Mouse (Mus musculus) hindbrain, postnatal 0 days (tissue): ENCODE measurements around the gene Lypd4. TPM values are rescaled to one million over a fixed set of nuclear protein-coding genes. Genes with fewer than 3 reads are reported as not detected.

Experiments
- ATAC-seq: fragments of 200-750 bp; cut with Nextera tagmentation; 2 replicates; pipeline ENCODE4 v1.8.0; 2017; ENCODE audit warnings: mild to moderate bottlenecking, moderate TSS enrichment, moderate library complexity
- DNase-seq: peaks from one replicate; pipeline ENCODE4 v3.0.0-alpha.2; 2015; ENCODE audit warnings: low spot score
- H3K27ac ChIP-seq: fragments of 300-500 bp; sonication (generic); 2 replicates; pipeline ENCODE4 v1.5.1; 2014; ENCODE audit warnings: mild to moderate bottlenecking
- H3K27me3 ChIP-seq: fragments of 300-500 bp; sonication (generic); 2 replicates; pipeline ENCODE4 v1.6.1; 2014; ENCODE audit warnings: low read length, mixed read lengths; ENCODE audit not compliant: insufficient read depth
- H3K36me3 ChIP-seq: fragments of 300-500 bp; sonication (generic); 2 replicates; pipeline ENCODE4 v1.6.1; 2014; ENCODE audit warnings: low read length, mixed read lengths; ENCODE audit not compliant: insufficient read depth
- H3K4me1 ChIP-seq: fragments of 300-500 bp; sonication (generic); 2 replicates; pipeline ENCODE4 v1.6.1; 2014; ENCODE audit warnings: antibody characterized with exemption, low read length, mixed read lengths; ENCODE audit not compliant: insufficient read depth
- H3K4me2 ChIP-seq: fragments of 300-500 bp; sonication (generic); 2 replicates; pipeline ENCODE4 v1.6.1; 2014; ENCODE audit warnings: low read depth, mild to moderate bottlenecking, low read length, moderate library complexity, mixed read lengths
- H3K4me3 ChIP-seq: fragments of 300-500 bp; sonication (generic); 2 replicates; pipeline ENCODE4 v1.5.1; 2014; ENCODE audit warnings: low read length
- H3K9ac ChIP-seq: fragments of 300-500 bp; sonication (generic); replicated peaks from 2 replicates; pipeline ENCODE4 v1.6.1; 2014; ENCODE audit warnings: mild to moderate bottlenecking, low read length, moderate library complexity, mixed read lengths
- H3K9me3 ChIP-seq: fragments of 300-500 bp; sonication (generic); 2 replicates; pipeline ENCODE4 v1.6.1; 2016; ENCODE audit warnings: low read length, mixed read lengths
- CTCF ChIP-seq: IDR thresholded peaks from 2 replicates; pipeline ENCODE4 v1.5.1; 2016; ENCODE audit warnings: antibody characterized with exemption, control low read depth, low read depth
- WGBS: fragments of 180-500 bp; shearing (Covaris S2); extraction: QIAGEN DNeasy Blood & Tissue Kit; methylation state at CpG from one replicate; pipeline ENCODE4 v1.1.7; 2014; 5-methylcytosine and 5-hydroxymethylcytosine counted together
- polyA plus RNA-seq: library from polyadenylated mRNA; unstranded; fragments of >200 nt; fragmentation: Nextera tagmentation; extraction: Ambion mirVana; gene quantifications from 2 replicates; pipeline ENCODE4 v1.2.1, GENCODE M21; 2015
- total RNA-seq: library from RNA; depleted of rRNA; stranded (reverse); fragments of >200 nt; gene quantifications from 2 replicates; pipeline ENCODE4 v1.2.3, GENCODE M21; 2014

The Lypd4 gene
- total and polyA plus RNA-seq, 2 experiments from 2014 or later = not detected

- H3K36me3 ChIP-seq = peaks cover 34% of the 10 kb centered on the region
- H3K27me3 ChIP-seq = no peaks in the 10 kb centered on the region
- H3K4me2 ChIP-seq = no peak overlapping the region
- no peak for DNase-seq
- no peaks in the 10 kb centered on the region for H3K9me3 ChIP-seq
- 77% methylated on average over 6 of the region's 6 CpGs for WGBS
- ATAC-seq = no peak
- no peak overlapping the region for H3K27ac ChIP-seq
- no peak for TF ChIP-seq CTCF
- H3K4me3 ChIP-seq = no peak overlapping the region
- H3K9ac ChIP-seq = no peak overlapping the region
- peaks cover 15% of the 10 kb centered on the region for H3K4me1 ChIP-seq
These were observed 19.9 kb upstream of the Lypd4 start for GRCm38 (mm10) chr7:24889431-24890220.

GRCm38 (mm10) chr7:24887096-24887495, 17.4 kb upstream of the Lypd4 start:
- Histone ChIP-seq H3K4me2 (no peak overlapping the region), H3K27me3 (no peaks in the 10 kb centered on the region), H3K4me3 (no peak overlapping the region), H3K9me3 (no peaks in the 10 kb centered on the region), H3K4me1 (peaks cover 15% of the 10 kb centered on the region), H3K9ac (peak overlapping the region; percentile 98; the same call in 1 of the 2 replicates), H3K27ac (no peak overlapping the region), H3K36me3 (peaks cover 34% of the 10 kb centered on the region)
- ATAC-seq = no peak
- TF ChIP-seq CTCF = no peak
- WGBS = 62% methylated on average over 4 of the region's 4 CpGs
- DNase-seq = no peak

- H3K9ac ChIP-seq = peak overlapping the region; percentile 98
- 59% methylated on average over 4 of the region's 4 CpGs for WGBS
- H3K4me1 ChIP-seq = peaks cover 15% of the 10 kb centered on the region
- DNase-seq (no peak), ATAC-seq (no peak)
- H3K9me3 ChIP-seq = no peaks in the 10 kb centered on the region
- no peak overlapping the region for H3K27ac ChIP-seq
- peaks cover 34% of the 10 kb centered on the region for H3K36me3 ChIP-seq
- no peak for TF ChIP-seq CTCF
- peak overlapping the region; percentile 66 for H3K4me2 ChIP-seq
- H3K4me3 ChIP-seq = peak overlapping the region; percentile 82; the same call in 1 of the 2 replicates
- no peaks in the 10 kb centered on the region for H3K27me3 ChIP-seq
These were observed 16.5 kb upstream of the Lypd4 start for GRCm38 (mm10) chr7:24886308-24886633.

GRCm38 (mm10) chr7:24885468-24886307, 15.9 kb upstream of the Lypd4 start:
- Histone ChIP-seq H3K27ac (no peak overlapping the region), H3K9me3 (no peaks in the 10 kb centered on the region), H3K4me3 (peak overlapping the region; percentile 82), H3K4me1 (peaks cover 15% of the 10 kb centered on the region), H3K4me2 (peak overlapping the region; percentile 66), H3K27me3 (no peaks in the 10 kb centered on the region), H3K36me3 (peaks cover 34% of the 10 kb centered on the region), H3K9ac (peak overlapping the region; percentile 98)
- no peak for TF ChIP-seq CTCF
- WGBS = 39% methylated on average over 12 of the region's 12 CpGs
- DNase-seq (no peak), ATAC-seq (no peak)

- DNase-seq (peak; percentile 20), ATAC-seq (no peak)
- Histone ChIP-seq H3K4me1 (peaks cover 15% of the 10 kb centered on the region), H3K36me3 (peaks cover 33% of the 10 kb centered on the region), H3K4me2 (peak overlapping the region; percentile 66), H3K9me3 (no peaks in the 10 kb centered on the region), H3K9ac (peak overlapping the region; percentile 98), H3K27ac (peak overlapping the region; percentile 85), H3K27me3 (no peaks in the 10 kb centered on the region), H3K4me3 (peak overlapping the region; percentile 82)
- WGBS = under 1% methylated on average over 47 of the region's 47 CpGs
- TF ChIP-seq CTCF = no peak
These were observed 15.1 kb upstream of the Lypd4 start for GRCm38 (mm10) chr7:24884693-24885291.

- peaks cover 15% of the 10 kb centered on the region for H3K4me1 ChIP-seq
- H3K9ac ChIP-seq = peak within 1 kb of the TSS; percentile 98
- DNase-seq (peak; percentile 100), ATAC-seq (peak; percentile 95)
- H3K27me3 ChIP-seq = no peaks in the 10 kb centered on the region
- H3K9me3 ChIP-seq = no peaks in the 10 kb centered on the region
- H3K4me2 ChIP-seq = peak within 1 kb of the TSS; percentile 66
- H3K4me3 ChIP-seq = peak within 1 kb of the TSS; percentile 82
- WGBS = under 1% methylated on average over 55 of the region's 57 CpGs
- peak; percentile 59 for TF ChIP-seq CTCF
- H3K27ac ChIP-seq = peak within 1 kb of the TSS; percentile 85
- H3K36me3 ChIP-seq = peaks cover 26% of the 10 kb centered on the region; the same call in 1 of the 2 replicates
These were observed 14.4 kb upstream of the Lypd4 start, which contains the start of gene Rps19 for GRCm38 (mm10) chr7:24883896-24884692. Gene Rps19, plus strand, starts transcription at chr7:24884371.
